Mouse (Mus musculus) cortical plate, adult 2 months (tissue): ENCODE measurements around the gene Pycr2.

ENCODE experiments used
- CTCF ChIP-seq: fragments of 200-500 bp; IDR thresholded peaks from 2 replicates; pipeline ENCODE4 v1.5.1; 2011; ENCODE audit warnings: mild to moderate bottlenecking, control low read depth, low read length; ENCODE audit not compliant: insufficient read depth; ENCODE audit errors: extremely low read depth
- POLR2A ChIP-seq: fragments of 200-500 bp; IDR thresholded peaks from 2 replicates; pipeline ENCODE4 v1.6.1; 2011; ENCODE audit warnings: mild to moderate bottlenecking, low read length, control low read depth; ENCODE audit not compliant: insufficient read depth; ENCODE audit errors: extremely low read depth

DNA sequence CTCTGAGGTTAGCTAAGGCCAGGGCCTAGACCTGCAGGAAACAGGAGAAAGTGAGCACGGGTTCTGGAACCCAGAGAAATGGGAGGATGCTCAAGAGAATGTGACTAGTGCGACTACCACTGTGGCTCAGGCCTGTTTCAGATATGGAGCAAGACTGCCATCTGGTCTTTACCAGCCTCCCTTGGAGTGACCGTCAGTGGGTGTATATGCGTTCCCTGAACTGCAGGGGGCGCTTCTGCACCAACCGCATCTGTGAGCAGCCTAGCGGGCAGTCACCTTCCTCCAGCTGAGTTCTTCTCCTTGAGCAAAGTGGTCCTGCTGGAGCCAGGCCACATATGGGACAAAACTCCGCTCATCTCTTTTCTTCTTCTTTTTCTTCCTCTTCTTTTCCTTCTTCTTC lies 15.6 kb downstream of the Pycr2 start:
- TF ChIP-seq POLR2A (no peak), CTCF (no peak)
